In genomic region chr5:124439447-124440093, GRCm38 (mm10) we compare ENCODE assay signal across 8 mouse cellular contexts. TPM values are rescaled to one million over a fixed set of nuclear protein-coding genes. Genes with fewer than 3 reads are reported as not detected.
DNase-seq lines count a peak whose midpoint lies in the region; ATAC-seq and TF ChIP-seq lines count a peak whose summit lies in the region.

Gene Kmt5a, plus strand, starts transcription at chr5:124439930.

- peak within 1 kb of the TSS; percentile 79 for H3K9ac ChIP-seq in embryonic facial prominence, embryonic 13.5 days
- H3K9ac ChIP-seq in limb, embryonic 12.5 days (replicated peaks) = peak within 1 kb of the TSS; percentile 71
- peak within 1 kb of the TSS; percentile 61 for H3K9ac ChIP-seq in midbrain, embryonic 15.5 days

- H3K9me3 ChIP-seq in embryonic facial prominence, embryonic 13.5 days = no peaks in the 10 kb centered on the region
- H3K9me3 ChIP-seq in limb, embryonic 12.5 days = no peaks in the 10 kb centered on the region
- no peaks in the 10 kb centered on the region for H3K9me3 ChIP-seq in midbrain, embryonic 15.5 days

- peak within 1 kb of the TSS; percentile 97 for H3K4me2 ChIP-seq in embryonic facial prominence, embryonic 13.5 days
- peak within 1 kb of the TSS; percentile 97 for H3K4me2 ChIP-seq in limb, embryonic 12.5 days
- H3K4me2 ChIP-seq in midbrain, embryonic 15.5 days = peak within 1 kb of the TSS; percentile 100

- 1% methylated on average over 34 of the region's 34 CpGs for WGBS in embryonic facial prominence, embryonic 13.5 days
- WGBS in kidney, adult 2 months = under 1% methylated on average over 34 of the region's 34 CpGs
- 2% methylated on average over 34 of the region's 34 CpGs for WGBS in limb, embryonic 12.5 days
- under 1% methylated on average over 34 of the region's 34 CpGs for WGBS in midbrain, embryonic 15.5 days
- under 1% methylated on average over 34 of the region's 34 CpGs for WGBS in spleen, adult 2 months

- TF ChIP-seq POLR2A in kidney, adult 2 months (IDR thresholded peaks at IDR 0.05; ENCODE audit: low read depth, low read length) = no peak
- no peak; the same call in 1 of the 2 replicates for TF ChIP-seq POLR2A in spleen, adult 2 months (IDR thresholded peaks at IDR 0.05; ENCODE audit: low read depth, low read length)

- H3K27ac ChIP-seq in embryonic facial prominence, embryonic 13.5 days = peak within 1 kb of the TSS; percentile 91
- H3K27ac ChIP-seq in kidney, adult 2 months (ENCODE audit: insufficient read depth, low read depth, low read length) = peak within 1 kb of the TSS; percentile 92
- H3K27ac ChIP-seq in limb, embryonic 12.5 days = peak within 1 kb of the TSS; percentile 90
- H3K27ac ChIP-seq in midbrain, embryonic 15.5 days = peak within 1 kb of the TSS; percentile 73
- H3K27ac ChIP-seq in spleen, adult 2 months (ENCODE audit: insufficient read depth, low read length) = peak within 1 kb of the TSS; percentile 79

- H3K36me3 ChIP-seq in embryonic facial prominence, embryonic 13.5 days = no peaks in the 10 kb centered on the region
- H3K36me3 ChIP-seq in kidney, adult 2 months (ENCODE audit: control insufficient read depth, insufficient read depth, low read length) = no peaks in the 10 kb centered on the region
- no peaks in the 10 kb centered on the region for H3K36me3 ChIP-seq in limb, embryonic 12.5 days
- H3K36me3 ChIP-seq in midbrain, embryonic 15.5 days (replicated peaks) = no peaks in the 10 kb centered on the region
- no peaks in the 10 kb centered on the region for H3K36me3 ChIP-seq in spleen, adult 2 months (ENCODE audit: control insufficient read depth, insufficient read depth, low read length)

- peak within 1 kb of the TSS; percentile 84 for H3K4me3 ChIP-seq in embryonic facial prominence, embryonic 13.5 days
- peak within 1 kb of the TSS; percentile 62 for H3K4me3 ChIP-seq in kidney, adult 2 months (ENCODE audit: insufficient read depth, low read depth, low read length)
- peak within 1 kb of the TSS; percentile 79 for H3K4me3 ChIP-seq in limb, embryonic 12.5 days (replicated peaks)
- H3K4me3 ChIP-seq in midbrain, embryonic 15.5 days = peak within 1 kb of the TSS; percentile 68
- peak within 1 kb of the TSS; percentile 87 for H3K4me3 ChIP-seq in spleen, adult 2 months (ENCODE audit: extremely low read depth, insufficient read depth, insufficient read length)

- no peak for TF ChIP-seq CTCF in kidney, adult 2 months (conservative IDR thresholded peaks at IDR 0.05; ENCODE audit: insufficient read depth, insufficient read length, low read depth, low read length)
- no peak for TF ChIP-seq CTCF in spleen, adult 2 months (IDR thresholded peaks at IDR 0.05; ENCODE audit: extremely low read depth, insufficient read depth, insufficient read length, insufficient replicate concordance)

- peak; percentile 99 for DNase-seq in 3134 (ENCODE audit: extremely low read depth, insufficient read length, low spot score)
- peak; percentile 96 to 97 for DNase-seq in adrenal gland, postnatal 36 days
- peak; percentile 95 to 96 for DNase-seq in heart, adult 18-20 months
- DNase-seq in kidney, adult 2 months = peak; percentile 99
- DNase-seq in spleen, adult 2 months (ENCODE audit: low read depth in 1 of 2, low spot score in 2 of 2) = peak; percentile 93

- peaks cover 18% of the 10 kb centered on the region for H3K4me1 ChIP-seq in embryonic facial prominence, embryonic 13.5 days
- peaks cover 11% of the 10 kb centered on the region; the same call in 1 of the 2 replicates for H3K4me1 ChIP-seq in kidney, adult 2 months (ENCODE audit: control insufficient read depth, insufficient read depth, low read length)
- peaks cover 16% of the 10 kb centered on the region for H3K4me1 ChIP-seq in limb, embryonic 12.5 days (replicated peaks)
- H3K4me1 ChIP-seq in midbrain, embryonic 15.5 days = peaks cover 20% of the 10 kb centered on the region
- peaks cover 2% of the 10 kb centered on the region; the same call in 1 of the 2 replicates for H3K4me1 ChIP-seq in spleen, adult 2 months (ENCODE audit: control insufficient read depth, insufficient read depth, insufficient read length)

- peak; percentile 97 for ATAC-seq in embryonic facial prominence, embryonic 13.5 days (ENCODE audit: insufficient number of reproducible peaks, insufficient read depth, low FRiP score, low TSS enrichment, low read depth)
- peak; percentile 97 for ATAC-seq in limb, embryonic 12.5 days (ENCODE audit: insufficient number of reproducible peaks, insufficient read depth, low FRiP score, low TSS enrichment, low read depth)
- peak; percentile 98 for ATAC-seq in midbrain, embryonic 15.5 days (replicated peaks)

- H3K27me3 ChIP-seq in embryonic facial prominence, embryonic 13.5 days = no peaks in the 10 kb centered on the region
- H3K27me3 ChIP-seq in kidney, adult 2 months (replicated peaks; ENCODE audit: control insufficient read depth, insufficient read depth, low read length) = no peaks in the 10 kb centered on the region
- no peaks in the 10 kb centered on the region for H3K27me3 ChIP-seq in limb, embryonic 12.5 days
- H3K27me3 ChIP-seq in midbrain, embryonic 15.5 days (replicated peaks) = no peaks in the 10 kb centered on the region
- no peaks in the 10 kb centered on the region for H3K27me3 ChIP-seq in spleen, adult 2 months (ENCODE audit: control insufficient read depth, insufficient read depth, low read length)

RNA-seq across cellular contexts. Expression of gene Kmt5a, which starts in this region (rescaled TPM):
- 100 to 1,000 TPM; 172 to 188 TPM for total RNA-seq in adrenal gland, postnatal 36 days (2021)
- polyA plus RNA-seq in embryonic facial prominence, embryonic 13.5 days (2015; fragmentation: Nextera tagmentation; extraction: Ambion mirVana) = 43.4 and 45.5 TPM in 2 replicates
- 100 to 1,000 TPM; 205 to 229 TPM for total RNA-seq in heart, adult 18-20 months (2021)
- polyA plus RNA-seq in kidney, adult 2 months (2012; rRNA removed) = 75.9 and 81.1 TPM in 2 replicates
- 49.8 and 60.6 TPM in 2 replicates for polyA plus RNA-seq in limb, embryonic 12.5 days (2016; fragmentation: Nextera tagmentation; extraction: Ambion mirVana)
- polyA plus RNA-seq in midbrain, embryonic 15.5 days (2015; fragmentation: Nextera tagmentation; extraction: Ambion mirVana) = 36.4 and 49.1 TPM in 2 replicates
- polyA plus RNA-seq in spleen, adult 2 months (2012; rRNA removed) = 18.4 and 22.8 TPM in 2 replicates

Comparison
In these comparisons a context has a peak if more than half of its experiments do, and no peak if none do; other contexts are left out.
1. Peak in every context shown above with its lines: DNase-seq, ATAC-seq, H3K4me3 ChIP-seq and H3K27ac ChIP-seq.